Mouse (Mus musculus) MN1 (cell line): ENCODE data around the gene Ddx41.
"Not testable (repeated sequence)": the region's sequence is repeated elsewhere in the genome, so short reads cannot be mapped to it uniquely, and the experiment has no call there.

ENCODE experiments used
- DNase-seq: peaks from one replicate; pipeline ENCODE4 v3.0.0-alpha.2; 2016; ENCODE audit warnings: low spot score

Ddx41 gene

DNA sequence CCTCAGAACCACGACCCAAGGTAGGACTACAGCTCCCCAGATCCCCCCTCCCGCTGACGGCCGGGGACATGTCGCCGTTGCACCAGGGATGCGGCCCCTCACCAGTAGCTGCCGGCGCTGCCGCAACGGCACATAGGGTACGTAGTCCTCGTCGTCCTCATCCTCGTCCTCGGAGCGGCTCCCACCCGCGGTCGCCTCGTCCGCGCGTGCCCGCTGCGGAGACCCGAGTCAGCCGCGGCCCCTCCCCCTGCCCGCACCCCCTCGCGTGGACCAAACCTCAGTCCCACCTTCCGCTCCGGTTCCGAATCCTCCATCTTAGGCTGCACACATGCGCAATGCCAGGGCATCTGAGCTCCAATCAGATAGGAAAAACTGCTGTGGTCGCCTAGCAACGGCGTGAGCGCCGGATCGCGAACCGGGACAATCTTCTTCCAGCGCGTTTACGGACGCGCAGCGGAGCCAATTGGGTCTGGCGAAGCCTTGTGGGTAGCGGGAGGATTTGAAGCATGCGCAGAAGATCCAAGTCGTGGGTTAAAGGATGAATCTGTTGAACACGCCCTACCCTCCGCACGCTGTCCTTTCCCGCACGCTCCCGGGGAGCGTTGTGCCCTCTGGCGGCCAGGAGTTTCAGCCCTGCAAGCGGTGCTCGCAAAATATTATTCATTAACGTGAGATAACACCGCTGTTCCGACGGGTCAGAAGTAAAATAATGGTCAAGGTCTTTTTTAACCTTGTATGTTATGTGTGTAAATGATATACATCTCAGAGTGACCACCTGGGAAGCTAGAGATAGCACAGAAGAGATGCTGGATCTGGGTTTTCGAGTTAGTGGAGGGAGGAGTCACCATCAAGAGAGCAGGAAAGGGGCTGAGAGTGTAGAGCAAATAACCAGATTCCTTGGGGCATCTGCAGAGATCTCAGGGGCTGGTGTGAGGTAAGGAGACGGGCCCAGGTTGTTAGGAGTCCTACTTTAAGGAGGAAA lies at the start of gene Ddx41:
Ddx41 (minus strand) TSS at position 465 of the 982 bp plus-strand sequence.
- DNase-seq = peak; percentile 100

GRCm38 (mm10) chr13:55578086-55578485 lies 41.6 kb upstream of the Ddx41 start:
- no peak for DNase-seq

GRCm38 (mm10) chr13:55576872-55577271 lies 40.4 kb upstream of the Ddx41 start:
- not testable (repeated sequence) for DNase-seq

DNA sequence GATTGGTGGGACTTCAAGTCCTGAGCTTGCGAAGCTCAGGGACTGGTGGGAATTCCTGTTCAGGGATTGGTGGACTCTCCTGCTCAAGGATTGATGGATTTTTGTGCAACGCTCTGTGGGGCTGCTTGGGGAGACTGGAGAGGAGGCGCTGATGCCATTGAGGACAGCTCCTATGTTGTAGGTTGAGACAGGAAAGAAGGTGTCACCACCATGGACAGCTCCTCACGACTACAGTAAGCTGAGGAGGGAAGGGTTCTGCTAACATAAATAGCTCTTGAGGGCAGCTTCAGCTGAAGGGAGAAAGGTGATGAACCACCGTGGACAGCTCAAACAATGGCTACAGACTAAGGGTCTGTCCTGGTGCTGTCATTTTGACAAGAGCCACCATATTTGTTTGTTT lies 39.5 kb upstream of the Ddx41 start:
- DNase-seq = no peak

DNA sequence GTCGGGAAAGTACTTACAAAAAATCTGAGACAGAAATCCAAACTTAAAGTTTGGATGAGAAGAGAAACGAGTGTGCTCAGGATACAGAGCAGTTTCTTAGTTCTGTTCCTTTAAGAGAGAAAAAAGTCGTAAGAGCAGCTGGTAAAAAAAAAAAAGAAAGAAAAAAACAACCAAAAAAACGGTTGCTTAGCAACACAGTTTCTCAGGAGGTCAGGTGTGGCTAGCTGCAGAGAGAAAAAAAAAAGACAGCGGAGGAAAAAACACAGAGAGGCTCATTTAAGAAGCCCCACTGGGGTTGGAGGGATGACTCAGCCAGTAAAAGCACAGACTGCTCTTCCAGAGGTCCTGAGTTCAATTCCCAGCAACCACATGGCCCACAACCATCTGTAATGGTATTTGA lies 37.9 kb upstream of the Ddx41 start:
- DNase-seq = peak; percentile 47

- DNase-seq = no peak
Measured at GRCm38 (mm10) chr13:55573432-55573831, 37.0 kb upstream of the Ddx41 start, which contains the start of gene Tmed9. Tmed9 (plus strand) TSS chr13:55573732.

DNA sequence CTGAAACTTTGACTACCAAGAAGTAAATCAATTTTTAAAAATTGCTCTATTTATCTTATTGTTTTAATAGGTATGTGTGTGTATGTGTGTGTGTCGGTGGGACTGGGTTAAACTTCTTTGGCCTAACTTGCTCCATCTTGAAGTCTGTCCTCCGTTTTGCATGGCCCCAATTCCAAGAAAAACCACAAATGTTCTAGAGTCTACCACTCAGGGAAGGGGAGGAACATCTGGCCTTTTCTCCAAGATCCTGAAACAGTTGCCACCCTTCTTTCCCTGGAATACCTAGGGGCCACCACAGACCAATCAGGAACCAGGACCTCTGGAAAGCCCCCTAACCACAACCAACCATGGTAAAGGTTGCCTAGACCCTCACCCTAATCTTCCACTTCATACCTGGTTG lies 35.5 kb upstream of the Ddx41 start:
- no peak for DNase-seq

- DNase-seq = peak; percentile 97
Measured at GRCm38 (mm10) chr13:55571027-55571751, 34.7 kb upstream of the Ddx41 start, which contains the start of gene Fam193b. Fam193b (minus strand) TSS chr13:55571120.

DNA sequence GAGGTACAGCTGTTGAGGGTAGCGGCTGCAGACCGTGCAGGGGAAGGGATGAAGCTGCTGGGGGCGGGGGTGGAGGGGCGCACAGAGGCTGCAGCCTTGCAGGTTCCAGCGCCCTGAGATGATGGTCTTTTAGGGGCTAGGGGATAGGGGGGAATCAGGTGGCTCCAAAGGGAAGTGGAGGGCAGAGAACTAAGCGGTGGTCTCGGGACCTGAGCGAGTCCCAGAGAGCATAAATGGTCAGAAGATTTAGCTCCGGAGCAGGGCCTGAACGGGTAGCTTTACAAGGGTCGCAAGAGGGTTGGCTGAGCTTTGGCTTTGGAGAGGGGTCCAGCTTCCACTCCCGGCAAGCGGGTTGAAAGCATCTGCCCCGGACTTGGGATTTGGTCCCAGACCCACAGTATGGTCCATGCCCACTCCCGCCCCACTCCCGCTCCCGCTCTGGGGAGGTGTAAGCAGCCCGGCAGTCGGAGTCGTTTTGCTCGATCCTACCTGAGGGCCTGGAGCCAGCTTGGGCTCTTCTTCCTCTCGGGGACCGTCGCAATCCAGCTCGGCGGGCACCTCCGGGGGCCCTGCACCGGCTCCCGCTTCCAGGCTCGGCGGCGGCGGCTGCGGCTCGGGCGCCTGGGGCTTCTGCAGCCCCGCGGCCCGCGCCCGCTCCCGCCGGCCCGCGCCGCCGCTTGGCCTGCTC lies 34.0 kb upstream of the Ddx41 start:
- peak; percentile 46 for DNase-seq

DNA sequence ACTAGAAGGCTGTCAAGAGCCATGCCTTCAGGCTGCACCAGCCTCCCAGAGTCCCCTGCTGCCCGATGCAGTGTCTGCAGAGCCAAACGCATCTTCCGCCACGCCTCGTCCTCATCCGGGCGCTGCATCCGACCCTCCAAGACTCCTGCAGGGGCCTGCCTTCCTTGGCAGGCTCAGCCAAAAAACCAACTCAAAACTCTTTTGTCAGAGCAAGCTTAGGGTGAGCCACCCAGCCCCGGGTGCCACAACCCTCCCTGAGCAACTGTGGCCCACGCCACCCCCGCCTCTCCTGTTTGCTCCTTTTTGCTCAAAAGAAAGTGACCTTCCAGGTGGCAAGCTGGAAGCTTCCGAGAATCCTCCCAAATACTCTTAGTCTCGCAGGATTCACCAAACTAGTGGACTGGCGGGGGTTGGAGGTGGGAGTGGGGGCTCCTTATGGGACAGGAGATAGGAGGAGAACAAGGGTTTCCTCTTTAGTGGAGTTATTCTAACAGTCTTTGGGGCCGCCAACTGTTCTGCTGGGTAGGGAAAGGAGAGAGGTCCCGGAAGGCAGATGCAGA lies 33.3 kb upstream of the Ddx41 start:
- peak; percentile 43 for DNase-seq

DNA sequence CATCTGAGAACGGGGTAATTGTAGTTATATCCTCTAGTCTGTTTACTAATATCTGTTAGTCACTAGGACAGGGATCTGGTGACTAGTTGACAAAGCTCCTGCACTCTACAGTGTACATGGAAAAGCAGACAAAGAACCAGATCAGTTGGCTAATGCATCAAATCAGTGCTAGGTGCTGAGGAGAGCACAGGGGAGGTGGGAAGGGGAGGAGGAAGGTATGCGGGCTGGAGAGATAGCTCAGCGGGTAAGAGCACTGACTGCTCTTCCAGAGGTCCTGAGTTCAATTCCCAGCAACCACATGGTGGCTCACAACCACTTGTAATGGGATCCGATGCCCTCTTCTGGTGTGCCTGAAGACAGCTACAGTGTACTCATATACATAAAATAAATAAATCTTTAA lies 32.1 kb upstream of the Ddx41 start:
- not testable (repeated sequence) for DNase-seq

DNA sequence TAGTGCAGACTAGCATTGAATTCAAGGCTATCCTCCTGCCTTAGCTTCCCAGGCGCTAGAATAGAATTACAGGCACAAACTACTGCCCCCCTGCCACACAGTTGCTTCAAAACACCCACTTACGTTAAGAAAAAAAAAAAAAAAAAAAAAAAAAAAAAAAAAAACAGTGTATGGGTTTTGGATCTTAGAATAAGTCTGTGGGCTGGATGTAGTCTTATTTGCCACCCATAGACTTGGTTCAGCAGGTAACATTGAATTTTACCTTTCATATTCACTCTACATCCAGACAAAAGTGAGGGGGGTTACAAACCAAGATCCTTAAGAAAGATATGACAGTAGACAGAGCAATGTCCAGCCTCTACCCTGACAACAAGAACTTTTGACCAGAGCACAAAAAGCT lies 31.5 kb upstream of the Ddx41 start:
- no peak for DNase-seq

- DNase-seq = peak; percentile 76
Measured at GRCm38 (mm10) chr13:55567001-55567400, 30.5 kb upstream of the Ddx41 start.

GRCm38 (mm10) chr13:55563266-55563879 lies 26.9 kb upstream of the Ddx41 start:
- no peak for DNase-seq

DNA sequence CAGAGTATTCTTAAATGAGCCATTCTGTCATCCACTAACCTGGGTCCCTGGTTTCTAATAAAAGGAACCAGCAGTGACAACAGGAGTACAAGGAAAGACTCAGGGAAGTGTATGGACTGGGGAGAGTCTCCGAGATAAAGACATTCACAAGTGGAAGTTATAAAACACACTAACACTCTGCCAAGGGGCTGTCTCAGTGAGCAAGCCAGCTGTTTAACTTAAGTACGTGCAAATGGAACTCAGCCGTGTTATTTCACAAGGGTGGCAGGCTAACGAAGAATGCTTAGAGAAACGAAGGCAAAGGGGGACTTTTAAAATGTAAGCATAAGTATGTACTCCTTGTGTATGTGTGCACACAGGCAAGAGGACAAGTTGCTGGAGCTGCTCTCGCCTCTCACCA lies 21.0 kb upstream of the Ddx41 start:
- DNase-seq = no peak

DNA sequence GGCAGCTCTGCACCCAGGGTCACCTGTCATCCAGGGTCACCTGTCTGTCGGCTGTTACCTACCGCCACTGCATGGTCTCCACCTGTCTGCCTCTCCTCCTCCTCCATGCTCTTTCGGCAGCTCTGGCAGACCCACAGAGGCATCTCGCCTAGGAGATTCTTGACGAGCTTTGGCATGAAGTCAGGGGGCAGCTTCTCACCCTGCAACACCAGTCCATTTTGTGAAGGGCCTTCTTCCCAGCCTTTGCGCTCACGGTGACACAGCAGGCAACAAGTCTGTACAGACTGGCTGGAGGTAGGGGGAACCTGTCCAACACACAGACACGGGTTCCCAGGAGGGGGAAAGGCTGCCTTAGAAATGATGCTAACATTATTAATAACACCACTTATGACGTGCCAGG lies 19.5 kb upstream of the Ddx41 start:
- no peak for DNase-seq

DNA sequence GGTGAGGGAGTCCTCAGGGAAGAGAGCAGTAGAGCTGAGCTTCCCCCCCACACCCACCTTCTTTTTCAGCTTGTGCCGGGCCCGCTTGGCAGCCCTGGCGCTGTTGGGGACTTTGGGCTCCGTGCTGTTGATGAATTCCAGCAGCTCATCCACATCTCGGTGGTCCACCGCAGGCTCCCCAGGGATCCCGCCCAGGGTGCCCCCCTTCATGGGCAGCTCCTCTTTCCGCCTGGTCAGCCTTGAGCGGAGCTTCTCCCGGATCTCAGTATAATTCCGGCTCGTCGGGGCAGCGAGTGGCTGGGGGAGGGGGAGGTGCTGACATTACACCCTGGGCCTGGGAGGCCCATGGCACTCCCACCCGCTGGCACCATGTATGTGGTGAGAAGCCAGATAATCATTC lies 12.6 kb upstream of the Ddx41 start:
- no peak for DNase-seq

- DNase-seq = no peak
Measured at GRCm38 (mm10) chr13:55548426-55548825, 12.0 kb upstream of the Ddx41 start.

GRCm38 (mm10) chr13:55547916-55548315 lies 11.5 kb upstream of the Ddx41 start:
- no peak for DNase-seq

DNA sequence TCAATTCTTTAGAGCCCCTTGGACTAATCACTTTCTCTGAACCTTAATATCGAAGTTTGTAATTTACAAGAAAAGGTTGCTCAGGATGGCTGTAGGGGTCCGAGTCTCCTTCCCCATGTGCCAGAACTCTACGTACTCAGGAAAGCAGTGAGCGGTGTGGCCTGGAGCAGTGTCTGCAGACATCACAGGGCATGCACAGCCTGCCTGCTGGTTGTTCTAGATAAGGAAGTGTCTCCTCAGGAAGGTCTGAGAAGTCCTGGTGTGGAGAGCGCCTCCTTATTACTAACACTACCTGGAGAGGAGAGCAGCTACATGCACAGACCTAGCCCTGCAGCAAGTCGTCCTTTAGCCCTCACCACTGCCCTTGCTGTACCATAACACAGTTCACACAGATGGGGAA lies 8.3 kb upstream of the Ddx41 start:
- DNase-seq = no peak

GRCm38 (mm10) chr13:55543447-55543846 lies 7.0 kb upstream of the Ddx41 start:
- DNase-seq = no peak

DNA sequence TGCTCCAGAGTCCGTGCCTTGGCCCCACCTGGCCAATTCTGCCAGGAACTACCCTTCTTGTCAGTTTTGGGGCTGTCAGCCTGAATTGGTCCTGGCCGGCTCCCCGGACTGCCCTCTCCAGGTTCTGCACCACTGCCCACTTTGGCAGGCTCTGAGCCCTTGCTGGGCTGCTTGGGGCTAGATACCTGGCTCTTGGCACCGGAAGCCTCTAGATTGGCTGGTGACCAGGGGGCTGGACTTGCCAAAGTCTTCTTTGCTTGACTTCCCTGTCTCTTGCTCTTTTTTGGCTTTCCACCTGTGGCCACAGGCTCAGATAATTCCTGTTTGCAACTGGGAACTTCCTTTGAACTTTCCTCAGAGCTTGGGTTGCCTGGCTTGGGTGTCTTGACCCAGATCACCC lies 6.4 kb upstream of the Ddx41 start:
- DNase-seq = no peak
